Mouse (Mus musculus) layer of hippocampus, adult 9-10 months (tissue): ENCODE data around the gene B3galt4.
"Not testable (repeated sequence)": the region's sequence is repeated elsewhere in the genome, so short reads cannot be mapped to it uniquely, and the experiment has no call there.

Experiments used
- DNase-seq: peaks from one replicate; pipeline ENCODE4 v3.0.0; 2022; ENCODE audit warnings: low spot score

Gene B3galt4

GRCm38 (mm10) chr17:33951021-33951946 lies at the start of gene B3galt4:
Gene B3galt4 (minus strand): TSS chr17:33951488.
- DNase-seq = no peak

- DNase-seq = not testable (repeated sequence)
Measured at GRCm38 (mm10) chr17:34000796-34001195, 49.5 kb upstream of the B3galt4 start.

- peak; percentile 77 for DNase-seq
Measured at GRCm38 (mm10) chr17:34000150-34000537, 48.9 kb upstream of the B3galt4 start, which contains the start of gene H2-K1. Gene H2-K1 (minus strand): TSS chr17:34000347.

GRCm38 (mm10) chr17:33999341-34000149 lies 48.3 kb upstream of the B3galt4 start:
- DNase-seq = no peak

GRCm38 (mm10) chr17:33998697-33999096 lies 47.4 kb upstream of the B3galt4 start:
- not testable (repeated sequence) for DNase-seq

GRCm38 (mm10) chr17:33997025-33997424 lies 45.7 kb upstream of the B3galt4 start:
- DNase-seq = not testable (repeated sequence)

- no peak for DNase-seq
Measured at GRCm38 (mm10) chr17:33995651-33996050, 44.4 kb upstream of the B3galt4 start.

GRCm38 (mm10) chr17:33994959-33995358 lies 43.7 kb upstream of the B3galt4 start:
- DNase-seq = no peak

- peak; percentile 51 for DNase-seq
Measured at GRCm38 (mm10) chr17:33991788-33992664, 40.7 kb upstream of the B3galt4 start.

- peak; percentile 29 for DNase-seq
Measured at GRCm38 (mm10) chr17:33982136-33982535, 30.8 kb upstream of the B3galt4 start.

GRCm38 (mm10) chr17:33981192-33981909 lies 30.1 kb upstream of the B3galt4 start:
- DNase-seq = peak; percentile 92

GRCm38 (mm10) chr17:33980181-33981035 lies 29.1 kb upstream of the B3galt4 start:
- no peak for DNase-seq

GRCm38 (mm10) chr17:33979512-33980050 lies 28.3 kb upstream of the B3galt4 start:
- DNase-seq = no peak

- DNase-seq = no peak
Measured at GRCm38 (mm10) chr17:33978631-33979031, 27.3 kb upstream of the B3galt4 start.

- no peak for DNase-seq
Measured at GRCm38 (mm10) chr17:33977861-33978557, 26.7 kb upstream of the B3galt4 start.

GRCm38 (mm10) chr17:33973572-33973971 lies 22.3 kb upstream of the B3galt4 start:
- DNase-seq = no peak

GRCm38 (mm10) chr17:33972691-33973090 lies 21.4 kb upstream of the B3galt4 start:
- no peak for DNase-seq

GRCm38 (mm10) chr17:33969394-33969793 lies 18.1 kb upstream of the B3galt4 start:
- no peak for DNase-seq

GRCm38 (mm10) chr17:33968927-33969326 lies 17.6 kb upstream of the B3galt4 start:
- DNase-seq = no peak
